Mouse (Mus musculus): ENCODE data around the gene Olfr764-ps1.
"Not testable (repeated sequence)": the region's sequence is repeated elsewhere in the genome, so short reads cannot be mapped to it uniquely, and the experiment has no call there.

The Olfr764-ps1 gene

GRCm38 (mm10) chr10:129039796-129040195 lies at the start of gene Olfr764-ps1:
TSS of gene Olfr764-ps1 (minus strand) at chr10:129039896.
- H3K36me3 ChIP-seq (ENCODE audit: control insufficient read depth, insufficient read depth, low read length, poor library complexity, severe bottlenecking), result no peaks in the 10 kb centered on the region
- no peaks in the 10 kb centered on the region for H3K27me3 ChIP-seq (ENCODE audit: control insufficient read depth, insufficient read depth, low read length, poor library complexity, severe bottlenecking)
- DNase-seq (ENCODE audit: low read depth, low spot score), result no peak

- DNase-seq (ENCODE audit: low read depth, low spot score); H3K36me3 ChIP-seq (ENCODE audit: control insufficient read depth, insufficient read depth, low read length, poor library complexity, severe bottlenecking); H3K27me3 ChIP-seq (ENCODE audit: control insufficient read depth, insufficient read depth, low read length, poor library complexity, severe bottlenecking): not testable (repeated sequence)
Observed at GRCm38 (mm10) chr10:129082810-129083209, 43.1 kb upstream of the Olfr764-ps1 start, which contains the start of gene Olfr767. TSS of gene Olfr767 (minus strand) at chr10:129082910.

GRCm38 (mm10) chr10:129068877-129069276 lies 29.2 kb upstream of the Olfr764-ps1 start, which contains the start of gene Olfr766-ps1:
TSS of gene Olfr766-ps1 (minus strand) at chr10:129068977.
- DNase-seq (ENCODE audit: low read depth, low spot score), result no peak
- Histone ChIP-seq H3K36me3 (ENCODE audit: control insufficient read depth, insufficient read depth, low read length, poor library complexity, severe bottlenecking) (no peaks in the 10 kb centered on the region), H3K27me3 (ENCODE audit: control insufficient read depth, insufficient read depth, low read length, poor library complexity, severe bottlenecking) (no peaks in the 10 kb centered on the region)

GRCm38 (mm10) chr10:129049898-129050297 lies 10.2 kb upstream of the Olfr764-ps1 start, which contains the start of gene Olfr765:
TSS of gene Olfr765 (minus strand) at chr10:129049998.
- not testable (repeated sequence) for DNase-seq (ENCODE audit: low read depth, low spot score); H3K27me3 ChIP-seq (ENCODE audit: control insufficient read depth, insufficient read depth, low read length, poor library complexity, severe bottlenecking); H3K36me3 ChIP-seq (ENCODE audit: control insufficient read depth, insufficient read depth, low read length, poor library complexity, severe bottlenecking)

GRCm38 (mm10) chr10:129028343-129028742 lies 11.4 kb downstream of the Olfr764-ps1 start:
- DNase-seq (ENCODE audit: low read depth, low spot score), result no peak
- H3K36me3 ChIP-seq (ENCODE audit: control insufficient read depth, insufficient read depth, low read length, poor library complexity, severe bottlenecking), result no peaks in the 10 kb centered on the region
- no peaks in the 10 kb centered on the region for H3K27me3 ChIP-seq (ENCODE audit: control insufficient read depth, insufficient read depth, low read length, poor library complexity, severe bottlenecking)

GRCm38 (mm10) chr10:129026018-129026662 lies 13.6 kb downstream of the Olfr764-ps1 start:
- peak; percentile 45 for DNase-seq (ENCODE audit: low read depth, low spot score)
- H3K27me3 ChIP-seq (ENCODE audit: control insufficient read depth, insufficient read depth, low read length, poor library complexity, severe bottlenecking), result no peaks in the 10 kb centered on the region
- H3K36me3 ChIP-seq (ENCODE audit: control insufficient read depth, insufficient read depth, low read length, poor library complexity, severe bottlenecking), result no peaks in the 10 kb centered on the region

- DNase-seq (ENCODE audit: low read depth, low spot score), result no peak
- Histone ChIP-seq H3K36me3 (ENCODE audit: control insufficient read depth, insufficient read depth, low read length, poor library complexity, severe bottlenecking) (no peaks in the 10 kb centered on the region), H3K27me3 (ENCODE audit: control insufficient read depth, insufficient read depth, low read length, poor library complexity, severe bottlenecking) (no peaks in the 10 kb centered on the region)
Observed at GRCm38 (mm10) chr10:129023319-129023718, 16.4 kb downstream of the Olfr764-ps1 start.

GRCm38 (mm10) chr10:129014477-129014876 lies 25.2 kb downstream of the Olfr764-ps1 start:
- Histone ChIP-seq H3K36me3 (ENCODE audit: control insufficient read depth, insufficient read depth, low read length, poor library complexity, severe bottlenecking) (no peaks in the 10 kb centered on the region), H3K27me3 (ENCODE audit: control insufficient read depth, insufficient read depth, low read length, poor library complexity, severe bottlenecking) (no peaks in the 10 kb centered on the region)
- DNase-seq (ENCODE audit: low read depth, low spot score), result no peak

GRCm38 (mm10) chr10:129011511-129011910 lies 28.2 kb downstream of the Olfr764-ps1 start:
- not testable (repeated sequence) for H3K27me3 ChIP-seq (ENCODE audit: control insufficient read depth, insufficient read depth, low read length, poor library complexity, severe bottlenecking); DNase-seq (ENCODE audit: low read depth, low spot score); H3K36me3 ChIP-seq (ENCODE audit: control insufficient read depth, insufficient read depth, low read length, poor library complexity, severe bottlenecking)

- Histone ChIP-seq H3K36me3 (ENCODE audit: control insufficient read depth, insufficient read depth, low read length, poor library complexity, severe bottlenecking) (no peaks in the 10 kb centered on the region), H3K27me3 (ENCODE audit: control insufficient read depth, insufficient read depth, low read length, poor library complexity, severe bottlenecking) (no peaks in the 10 kb centered on the region)
- DNase-seq (ENCODE audit: low read depth, low spot score), result no peak
Observed at GRCm38 (mm10) chr10:129010288-129010841, 29.3 kb downstream of the Olfr764-ps1 start, which contains the start of gene Olfr763. TSS of gene Olfr763 (plus strand) at chr10:129010791.

GRCm38 (mm10) chr10:129004032-129004920 lies 35.4 kb downstream of the Olfr764-ps1 start:
- no peak for DNase-seq (ENCODE audit: low read depth, low spot score)

GRCm38 (mm10) chr10:128996523-128997040 lies 43.1 kb downstream of the Olfr764-ps1 start:
- H3K36me3 ChIP-seq (ENCODE audit: control insufficient read depth, insufficient read depth, low read length, poor library complexity, severe bottlenecking), result no peaks in the 10 kb centered on the region
- H3K27me3 ChIP-seq (ENCODE audit: control insufficient read depth, insufficient read depth, low read length, poor library complexity, severe bottlenecking), result no peaks in the 10 kb centered on the region
- DNase-seq (ENCODE audit: low read depth, low spot score), result no peak

More at GRCm38 (mm10) chr10:129004032-129004920, 35.4 kb downstream of the Olfr764-ps1 start:
- Histone ChIP-seq H3K27me3 (ENCODE audit: control insufficient read depth, insufficient read depth, low read length, poor library complexity, severe bottlenecking) (no peaks in the 10 kb centered on the region), H3K36me3 (ENCODE audit: control insufficient read depth, insufficient read depth, low read length, poor library complexity, severe bottlenecking) (no peaks in the 10 kb centered on the region)

- H3K27me3 ChIP-seq (ENCODE audit: control insufficient read depth, insufficient read depth, low read length, poor library complexity, severe bottlenecking), result no peaks in the 10 kb centered on the region
Observed at GRCm38 (mm10) chr10:128995796-128996195, 43.9 kb downstream of the Olfr764-ps1 start.

GRCm38 (mm10) chr10:128990994-128991393 lies 48.7 kb downstream of the Olfr764-ps1 start:
- no peaks in the 10 kb centered on the region for H3K27me3 ChIP-seq (ENCODE audit: control insufficient read depth, insufficient read depth, low read length, poor library complexity, severe bottlenecking)
- no peaks in the 10 kb centered on the region for H3K36me3 ChIP-seq (ENCODE audit: control insufficient read depth, insufficient read depth, low read length, poor library complexity, severe bottlenecking)
- DNase-seq (ENCODE audit: low read depth, low spot score), result no peak

More at GRCm38 (mm10) chr10:128995796-128996195, 43.9 kb downstream of the Olfr764-ps1 start:
- no peak for DNase-seq (ENCODE audit: low read depth, low spot score)
- H3K36me3 ChIP-seq (ENCODE audit: control insufficient read depth, insufficient read depth, low read length, poor library complexity, severe bottlenecking), result no peaks in the 10 kb centered on the region
